Comparison of ENCODE assay signal across 8 mouse cellular contexts in genomic region chr4:103120028-103120384, GRCm38 (mm10). TPM values are rescaled to one million over a fixed set of nuclear protein-coding genes. Genes with fewer than 3 reads are reported as not detected.
DNase-seq lines count a peak whose midpoint lies in the region; ATAC-seq and TF ChIP-seq lines count a peak whose summit lies in the region.

No protein-coding gene starts in this region.

- no peak for DNase-seq in heart, embryonic 10.5 days (ENCODE audit: low spot score)
- no peak for DNase-seq in heart, adult 8-10 months (ENCODE audit: low spot score)
- peak; percentile 48 for DNase-seq in CH12.LX (ENCODE audit: extremely low read depth)
- DNase-seq in forebrain, embryonic 11.5 days (ENCODE audit: low spot score), result no peak
- DNase-seq in liver, embryonic 14.5 days (ENCODE audit: low read depth in 3 of 3, low spot score in 3 of 3), result peak in 2 of 3 experiments; percentile 58 to 63
- DNase-seq in layer of hippocampus, postnatal 10 days (ENCODE audit: low spot score in 2 of 2), result no peak
- DNase-seq in layer of hippocampus, adult 18-20 months (ENCODE audit: low spot score in 2 of 2), result no peak
- no peak for DNase-seq in gastrocnemius, postnatal 4 days (ENCODE audit: low spot score in 2 of 2)

- peaks cover 24% of the 10 kb centered on the region for H3K4me1 ChIP-seq in heart, embryonic 10.5 days
- peaks cover 5 to 48% of the 10 kb centered on the region in 2 experiments for H3K4me1 ChIP-seq in CH12.LX (ENCODE audit: control insufficient read depth in 1 of 2, insufficient read depth in 2 of 2)
- H3K4me1 ChIP-seq in forebrain, embryonic 11.5 days (replicated peaks; ENCODE audit: control insufficient read depth, insufficient read depth, low read length), result peaks cover 5% of the 10 kb centered on the region; the same call in 1 of the 2 replicates
- H3K4me1 ChIP-seq in liver, embryonic 14.5 days (replicated peaks; ENCODE audit: control insufficient read depth in 2 of 2, insufficient read depth in 2 of 2, low read length in 1 of 2), result peaks cover 17 to 22% of the 10 kb centered on the region in 2 experiments

- TF ChIP-seq RAD21 in CH12.LX (IDR thresholded peaks at IDR 0.05; ENCODE audit: low read depth, low read length), result no peak

- no peaks in the 10 kb centered on the region for H3K9me3 ChIP-seq in heart, embryonic 10.5 days
- H3K9me3 ChIP-seq in CH12.LX (replicated peaks; ENCODE audit: low read length), result no peaks in the 10 kb centered on the region
- H3K9me3 ChIP-seq in forebrain, embryonic 11.5 days (ENCODE audit: control insufficient read depth, low read length), result no peaks in the 10 kb centered on the region
- no peaks in the 10 kb centered on the region for H3K9me3 ChIP-seq in liver, embryonic 14.5 days (ENCODE audit: control insufficient read depth, low read length)

- H3K79me2 ChIP-seq in CH12.LX (replicated peaks; ENCODE audit: control insufficient read depth, extremely low read depth, insufficient read depth, poor library complexity, severe bottlenecking), result peaks cover 31% of the 10 kb centered on the region

- no peak for ATAC-seq in forebrain, embryonic 11.5 days (replicated peaks; ENCODE audit: low FRiP score)
- ATAC-seq in liver, embryonic 14.5 days (ENCODE audit: insufficient read depth), result peak; percentile 66

- TF ChIP-seq CTCF in CH12.LX (conservative IDR thresholded peaks at IDR 0.05 in 1 of 2, IDR thresholded peaks at IDR 0.05 in 1 of 2; ENCODE audit: low read depth in 2 of 2, low read length in 2 of 2), result no peak
- TF ChIP-seq CTCF in liver, embryonic 14.5 days (IDR thresholded peaks at IDR 0.05; ENCODE audit: low read depth), result no peak

- peak overlapping the region; percentile 89 for H3K4me3 ChIP-seq in heart, embryonic 10.5 days
- H3K4me3 ChIP-seq in CH12.LX (replicated peaks in 1 of 3; ENCODE audit: low read depth in 2 of 3, low read length in 2 of 3, poor library complexity in 1 of 3), result peak overlapping the region; percentile 74 to 83 (median 83)
- H3K4me3 ChIP-seq in forebrain, embryonic 11.5 days (ENCODE audit: low read depth, low read length), result peak overlapping the region; percentile 93
- H3K4me3 ChIP-seq in liver, embryonic 14.5 days (ENCODE audit: insufficient read depth in 1 of 2, low read depth in 2 of 2, low read length in 2 of 2), result peak overlapping the region; percentile 92 to 95

- dilution Hi-C loops in CH12.LX (cut with MboI; ENCODE audit: extremely low pct_ligation_motif_present, extremely low pct_unique_long_range_greater_than_20kb, low sequenced_read_pairs), result no loop called here

- no peaks in the 10 kb centered on the region for H3K27me3 ChIP-seq in heart, embryonic 10.5 days (ENCODE audit: insufficient read depth, poor library complexity, severe bottlenecking)
- H3K27me3 ChIP-seq in CH12.LX (replicated peaks), result no peaks in the 10 kb centered on the region
- H3K27me3 ChIP-seq in forebrain, embryonic 11.5 days (ENCODE audit: control insufficient read depth, insufficient read depth, low read length), result no peaks in the 10 kb centered on the region
- no peaks in the 10 kb centered on the region for H3K27me3 ChIP-seq in liver, embryonic 14.5 days (ENCODE audit: control insufficient read depth, insufficient read depth, low read length)

- H3K4me2 ChIP-seq in CH12.LX (ENCODE audit: insufficient read depth, low read depth, poor library complexity, severe bottlenecking), result peak overlapping the region; percentile 0; the same call in 1 of the 2 replicates
- peak overlapping the region; percentile 68 for H3K4me2 ChIP-seq in forebrain, embryonic 11.5 days (ENCODE audit: low read depth, low read length, severe bottlenecking)
- peak overlapping the region; percentile 81 for H3K4me2 ChIP-seq in liver, embryonic 14.5 days (ENCODE audit: low read depth)

- no peak for TF ChIP-seq POLR2A in CH12.LX (IDR thresholded peaks at IDR 0.05; ENCODE audit: low read depth, low read length)

- in situ Hi-C loops in CH12.LX (cut with MboI; ENCODE audit: low pct_ligation_motif_present, low pct_unique_long_range_greater_than_20kb, low sequenced_read_pairs), result no loop called here

- 12% methylated on average over 4 of the region's 4 CpGs for WGBS in heart, embryonic 10.5 days
- 16% methylated on average over 4 of the region's 4 CpGs for WGBS in forebrain, embryonic 11.5 days
- 8% methylated on average over 4 of the region's 4 CpGs for WGBS in liver, embryonic 14.5 days (ENCODE audit: insufficient replicate concordance)

- H3K36me3 ChIP-seq in heart, embryonic 10.5 days, result peaks cover 5% of the 10 kb centered on the region; the same call in 1 of the 2 replicates
- peaks cover 0 to 17% of the 10 kb centered on the region in 2 experiments for H3K36me3 ChIP-seq in CH12.LX (replicated peaks in 1 of 2; ENCODE audit: control insufficient read depth in 1 of 2, insufficient read depth in 1 of 2, low read length in 1 of 2)
- H3K36me3 ChIP-seq in forebrain, embryonic 11.5 days (ENCODE audit: control insufficient read depth, insufficient read depth, low read length), result no peaks in the 10 kb centered on the region
- no peaks in the 10 kb centered on the region for H3K36me3 ChIP-seq in liver, embryonic 14.5 days (replicated peaks; ENCODE audit: control insufficient read depth, insufficient read depth, low read depth)

- H3K27ac ChIP-seq in heart, embryonic 10.5 days, result peak overlapping the region; percentile 98
- H3K27ac ChIP-seq in CH12.LX (ENCODE audit: insufficient read depth, low read depth), result peak overlapping the region; percentile 80
- H3K27ac ChIP-seq in forebrain, embryonic 11.5 days (ENCODE audit: low read depth, low read length), result peak overlapping the region; percentile 91; the same call in 1 of the 2 replicates
- peak overlapping the region; percentile 91 for H3K27ac ChIP-seq in liver, embryonic 14.5 days

- peak overlapping the region; percentile 92 for H3K9ac ChIP-seq in CH12.LX (ENCODE audit: insufficient read depth, low read depth)
- peak overlapping the region; percentile 95 for H3K9ac ChIP-seq in forebrain, embryonic 11.5 days (ENCODE audit: low read length)
- H3K9ac ChIP-seq in liver, embryonic 14.5 days (replicated peaks), result peak overlapping the region; percentile 98

- TF ChIP-seq EP300 in CH12.LX (IDR thresholded peaks at IDR 0.05; ENCODE audit: low read length), result no peak
- no peak for TF ChIP-seq EP300 in liver, embryonic 14.5 days (IDR thresholded peaks at IDR 0.05; ENCODE audit: low read depth)

TF ChIP-seq in CH12.LX, 34 proteins besides CTCF, POLR2A, EP300 and RAD21:
- TF ChIP-seq ELF1 (IDR thresholded peaks at IDR 0.05; ENCODE audit: low read depth, low read length) (0 out of 2 replicates have a peak, but pooled peaks have one; percentile 9), KAT2A (IDR thresholded peaks at IDR 0.05; ENCODE audit: insufficient replicate concordance, low read length) (no peak), CHD1 (IDR thresholded peaks at IDR 0.05; ENCODE audit: low read depth, low read length) (peak; percentile 52; the same call in 1 of the 2 replicates)

RNA-seq across cellular contexts. Expression of gene Wdr78, which starts 5.7 kb away (rescaled TPM):
- 1.8 and 2.5 TPM in 2 replicates for polyA plus RNA-seq in heart, embryonic 10.5 days (2016; fragmentation: Nextera tagmentation; extraction: Ambion mirVana)
- total RNA-seq in heart, adult 8-10 months (2022), result 1 to 10 TPM in 1 of 4 experiments, under 1 TPM in 3; 0.73 to 1.1 (median 0.83) TPM
- 0.71 and 1.1 TPM in 2 replicates for total RNA-seq in CH12.LX (2012; rRNA removed)
- 0.47 and 0.63 TPM in 2 replicates for total RNA-seq in CH12.LX (2014; rRNA removed)
- 0.29 and 0.60 TPM in 2 replicates for polyA plus RNA-seq in CH12.LX (2012; ENCODE audit: insufficient read length, low read depth)
- polyA plus RNA-seq in forebrain, embryonic 11.5 days (2014; fragmentation: Nextera tagmentation; extraction: Ambion mirVana), result 5.9 and 6.9 TPM in 2 replicates
- 0.38 and 0.61 TPM in 2 replicates for polyA plus RNA-seq in liver, embryonic 14.5 days (2012; rRNA removed)
- 0.33 and 0.62 TPM in 2 replicates for polyA plus RNA-seq in liver, embryonic 14.5 days (2014; fragmentation: Nextera tagmentation; extraction: Ambion mirVana)
- 10 to 100 TPM in 1 of 2 experiments, 1 to 10 TPM in 1; 9.3 to 10.9 TPM for total RNA-seq in layer of hippocampus, postnatal 10 days (2021)
- 10 to 100 TPM; 13.2 to 14.1 TPM for total RNA-seq in layer of hippocampus, adult 18-20 months (2021)
- total RNA-seq in gastrocnemius, postnatal 4 days (2021), result 1 to 10 TPM; 2.2 to 2.7 TPM

RNA-seq across cellular contexts. Expression of gene Mier1, which starts 5.8 kb away (rescaled TPM):
- 26.6 and 31.6 TPM in 2 replicates for polyA plus RNA-seq in heart, embryonic 10.5 days (2016; fragmentation: Nextera tagmentation; extraction: Ambion mirVana)
- total RNA-seq in heart, adult 8-10 months (2022), result 10 to 100 TPM; 27.8 to 32.0 (median 29.6) TPM
- total RNA-seq in CH12.LX (2012; rRNA removed) (34.4 and 36.2 TPM in 2 replicates), CH12.LX (2014; rRNA removed) (22.5 and 24.9 TPM in 2 replicates)
- 35.0 and 50.3 TPM in 2 replicates for polyA plus RNA-seq in CH12.LX (2012; ENCODE audit: insufficient read length, low read depth)
- polyA plus RNA-seq in forebrain, embryonic 11.5 days (2014; fragmentation: Nextera tagmentation; extraction: Ambion mirVana), result 36.2 and 43.7 TPM in 2 replicates
- 9.7 and 13.8 TPM in 2 replicates for polyA plus RNA-seq in liver, embryonic 14.5 days (2012; rRNA removed)
- polyA plus RNA-seq in liver, embryonic 14.5 days (2014; fragmentation: Nextera tagmentation; extraction: Ambion mirVana), result 20.5 and 21.8 TPM in 2 replicates
- total RNA-seq in layer of hippocampus, postnatal 10 days (2021), result 10 to 100 TPM; 45.8 to 53.8 TPM
- total RNA-seq in layer of hippocampus, adult 18-20 months (2021), result 10 to 100 TPM; 50.7 to 51.3 TPM
- 10 to 100 TPM; 40.9 to 55.6 TPM for total RNA-seq in gastrocnemius, postnatal 4 days (2021)

Comparison
In these comparisons a context has a peak if more than half of its experiments do, and no peak if none do; other contexts are left out.
1. DNase-seq: peak in CH12.LX (single experiment) and liver, embryonic 14.5 days (2 of 3); none in heart, embryonic 10.5 days (single experiment), heart, adult 8-10 months (single experiment), forebrain, embryonic 11.5 days (single experiment), layer of hippocampus, postnatal 10 days (0 of 2), layer of hippocampus, adult 18-20 months (0 of 2) and gastrocnemius, postnatal 4 days (0 of 2).
2. H3K4me2 ChIP-seq: peak in every context shown above with its lines; median percentile 81 in liver, embryonic 14.5 days; 68 in forebrain, embryonic 11.5 days; 0 in CH12.LX.
3. Peak in every context shown above with its lines, with median percentiles within 50 percentile points of each other: H3K27ac ChIP-seq, H3K4me3 ChIP-seq and H3K9ac ChIP-seq.